Mouse (Mus musculus): ENCODE measurements around the gene Tmem28. TPM values are rescaled to one million over a fixed set of nuclear protein-coding genes. Genes with fewer than 3 reads are reported as not detected.

Tmem28 gene
- total and polyA plus RNA-seq, 3 experiments, result 0.06 TPM; not detected in 2

- Histone ChIP-seq H3K4me1 (ENCODE audit: control insufficient read depth, insufficient read depth, low read length) (no peaks in the 10 kb centered on the region), H3K27ac (no peak overlapping the region), H3K36me3 (ENCODE audit: control insufficient read depth, insufficient read depth, low read length) (no peaks in the 10 kb centered on the region), H3K9ac (ENCODE audit: low read depth, low read length) (no peak overlapping the region), H3K79me2 (replicated peaks; ENCODE audit: control insufficient read depth, insufficient read depth, low read length) (no peaks in the 10 kb centered on the region), H3K27me3 (ENCODE audit: control insufficient read depth, insufficient read depth, low read length) (no peaks in the 10 kb centered on the region), H3K4me3 (no peak overlapping the region)
- intact Hi-C loops (cut with DNase I), result no loop called here
- TF ChIP-seq POLR2A (IDR thresholded peaks at IDR 0.05; ENCODE audit: insufficient read depth, low read depth, low read length), result no peak
- no peak for TF ChIP-seq CTCF (IDR thresholded peaks at IDR 0.05)
- TF ChIP-seq EP300 (IDR thresholded peaks at IDR 0.05; ENCODE audit: insufficient read depth, low read depth, low read length), result no peak
- no peak for DNase-seq
- 31% methylated on average over 2 of the region's 2 CpGs for WGBS
Measured at GRCm38 (mm10) chrX:99842090-99842489, 21.3 kb downstream of the Tmem28 start.

- TF ChIP-seq CTCF (IDR thresholded peaks at IDR 0.05) (peak; percentile 84), EP300 (IDR thresholded peaks at IDR 0.05; ENCODE audit: insufficient read depth, low read depth, low read length) (no peak)
- H3K36me3 ChIP-seq (ENCODE audit: control insufficient read depth, insufficient read depth, low read length), result no peaks in the 10 kb centered on the region
- H3K27ac ChIP-seq, result peak overlapping the region; percentile 20; the same call in 1 of the 2 replicates
- H3K4me3 ChIP-seq, result peak overlapping the region; percentile 24; the same call in 1 of the 2 replicates
- no peaks in the 10 kb centered on the region for H3K79me2 ChIP-seq (replicated peaks; ENCODE audit: control insufficient read depth, insufficient read depth, low read length)
- intact Hi-C loops (cut with DNase I), result loop anchor here (1.0 to 2.0 kb wide), 3 partner anchors 123 to 627 kb away; no protein-coding TSS in a partner anchor
- peak; percentile 79 to 83 for DNase-seq
- 11% methylated on average over 33 of the region's 35 CpGs for WGBS
- no peaks in the 10 kb centered on the region for H3K4me1 ChIP-seq (ENCODE audit: control insufficient read depth, insufficient read depth, low read length)
- H3K9ac ChIP-seq (ENCODE audit: low read depth, low read length), result peak overlapping the region; percentile 44
- no peaks in the 10 kb centered on the region for H3K27me3 ChIP-seq (ENCODE audit: control insufficient read depth, insufficient read depth, low read length)
Measured at GRCm38 (mm10) chrX:99853261-99853741, 32.5 kb downstream of the Tmem28 start.

- H3K79me2 ChIP-seq (replicated peaks; ENCODE audit: control insufficient read depth, insufficient read depth, low read length), result no peaks in the 10 kb centered on the region
- 44% methylated on average over 3 of the region's 3 CpGs for WGBS
- no peaks in the 10 kb centered on the region for H3K36me3 ChIP-seq (ENCODE audit: control insufficient read depth, insufficient read depth, low read length)
- TF ChIP-seq CTCF (IDR thresholded peaks at IDR 0.05) (no peak), POLR2A (IDR thresholded peaks at IDR 0.05; ENCODE audit: insufficient read depth, low read depth, low read length) (no peak), EP300 (IDR thresholded peaks at IDR 0.05; ENCODE audit: insufficient read depth, low read depth, low read length) (no peak)
- H3K4me1 ChIP-seq (ENCODE audit: control insufficient read depth, insufficient read depth, low read length), result no peaks in the 10 kb centered on the region
- peak overlapping the region; percentile 20; the same call in 1 of the 2 replicates for H3K27ac ChIP-seq
- H3K27me3 ChIP-seq (ENCODE audit: control insufficient read depth, insufficient read depth, low read length), result no peaks in the 10 kb centered on the region
- no peak overlapping the region for H3K9ac ChIP-seq (ENCODE audit: low read depth, low read length)
- no peak for DNase-seq
- intact Hi-C loops (cut with DNase I), result loop anchor here (1.0 to 2.0 kb wide), 3 partner anchors 122 to 626 kb away; no protein-coding TSS in a partner anchor
- H3K4me3 ChIP-seq, result no peak overlapping the region
Measured at GRCm38 (mm10) chrX:99853834-99854233, 33.0 kb downstream of the Tmem28 start.

GRCm38 (mm10) chrX:99872228-99872627 is 51.4 kb downstream of the Tmem28 start:
- no peak overlapping the region for H3K27ac ChIP-seq
- no peaks in the 10 kb centered on the region; the same call in 1 of the 2 replicates for H3K4me1 ChIP-seq (ENCODE audit: control insufficient read depth, insufficient read depth, low read length)
- no peaks in the 10 kb centered on the region for H3K27me3 ChIP-seq (ENCODE audit: control insufficient read depth, insufficient read depth, low read length)
- H3K36me3 ChIP-seq (ENCODE audit: control insufficient read depth, insufficient read depth, low read length), result no peaks in the 10 kb centered on the region
- no peaks in the 10 kb centered on the region for H3K79me2 ChIP-seq (replicated peaks; ENCODE audit: control insufficient read depth, insufficient read depth, low read length)
- DNase-seq, result no peak
- no peak for TF ChIP-seq EP300 (IDR thresholded peaks at IDR 0.05; ENCODE audit: insufficient read depth, low read depth, low read length)
- TF ChIP-seq POLR2A (IDR thresholded peaks at IDR 0.05; ENCODE audit: insufficient read depth, low read depth, low read length), result no peak
- TF ChIP-seq CTCF (IDR thresholded peaks at IDR 0.05), result no peak
- intact Hi-C loops (cut with DNase I), result no loop called here
- H3K9ac ChIP-seq (ENCODE audit: low read depth, low read length), result no peak overlapping the region
- H3K4me3 ChIP-seq, result no peak overlapping the region
- 48% methylated on average over 4 of the region's 4 CpGs for WGBS

- H3K4me1 ChIP-seq (ENCODE audit: control insufficient read depth, insufficient read depth, low read length), result no peaks in the 10 kb centered on the region; the same call in 1 of the 2 replicates
- H3K27ac ChIP-seq, result no peak overlapping the region
- H3K9ac ChIP-seq (ENCODE audit: low read depth, low read length), result no peak overlapping the region
- H3K27me3 ChIP-seq (ENCODE audit: control insufficient read depth, insufficient read depth, low read length), result no peaks in the 10 kb centered on the region
- no peak for DNase-seq
- H3K36me3 ChIP-seq (ENCODE audit: control insufficient read depth, insufficient read depth, low read length), result no peaks in the 10 kb centered on the region
- intact Hi-C loops (cut with DNase I), result no loop called here
- WGBS, result 52% methylated on average over 3 of the region's 3 CpGs
- H3K4me3 ChIP-seq, result no peak overlapping the region
- TF ChIP-seq EP300 (IDR thresholded peaks at IDR 0.05; ENCODE audit: insufficient read depth, low read depth, low read length) (no peak), CTCF (IDR thresholded peaks at IDR 0.05) (no peak), POLR2A (IDR thresholded peaks at IDR 0.05; ENCODE audit: insufficient read depth, low read depth, low read length) (no peak)
- no peaks in the 10 kb centered on the region for H3K79me2 ChIP-seq (replicated peaks; ENCODE audit: control insufficient read depth, insufficient read depth, low read length)
Measured at GRCm38 (mm10) chrX:99872632-99873201, 51.9 kb downstream of the Tmem28 start.

GRCm38 (mm10) chrX:99873259-99873919 is 52.6 kb downstream of the Tmem28 start:
- H3K4me1 ChIP-seq (ENCODE audit: control insufficient read depth, insufficient read depth, low read length), result no peaks in the 10 kb centered on the region; the same call in 1 of the 2 replicates
- no peak overlapping the region for H3K4me3 ChIP-seq
- no peak overlapping the region for H3K27ac ChIP-seq
- 56% methylated on average over 2 of the region's 2 CpGs for WGBS
- peak; percentile 18 to 27 for DNase-seq
- TF ChIP-seq EP300 (IDR thresholded peaks at IDR 0.05; ENCODE audit: insufficient read depth, low read depth, low read length) (no peak), CTCF (IDR thresholded peaks at IDR 0.05) (no peak), POLR2A (IDR thresholded peaks at IDR 0.05; ENCODE audit: insufficient read depth, low read depth, low read length) (no peak)
- no peaks in the 10 kb centered on the region for H3K79me2 ChIP-seq (replicated peaks; ENCODE audit: control insufficient read depth, insufficient read depth, low read length)
- no peak overlapping the region for H3K9ac ChIP-seq (ENCODE audit: low read depth, low read length)
- no peaks in the 10 kb centered on the region for H3K27me3 ChIP-seq (ENCODE audit: control insufficient read depth, insufficient read depth, low read length)
- H3K36me3 ChIP-seq (ENCODE audit: control insufficient read depth, insufficient read depth, low read length), result no peaks in the 10 kb centered on the region
- intact Hi-C loops (cut with DNase I), result no loop called here

Measured in heart, adult 2 months (tissue).